ENCODE assay signal across 25 mouse cellular contexts in the genomic region with DNA sequence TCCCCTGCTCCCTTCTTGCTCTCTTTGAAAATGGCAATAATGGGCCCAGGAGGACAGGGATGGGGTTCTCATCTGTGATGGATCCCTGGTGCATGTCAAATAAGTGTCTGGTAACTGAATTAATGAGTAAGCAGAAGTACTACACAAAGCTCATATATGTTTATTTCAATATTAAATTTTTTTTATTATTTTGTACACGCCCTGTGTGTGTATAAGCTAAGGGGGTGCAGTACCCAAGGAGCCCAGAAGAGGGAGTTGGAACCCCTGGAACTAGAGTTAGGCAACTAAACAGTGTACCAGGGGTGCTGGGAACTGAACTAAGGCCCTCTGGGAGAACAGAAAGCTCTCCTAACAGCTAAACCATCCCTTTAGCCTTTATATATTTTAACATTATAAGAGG. TPM values are rescaled to one million over a fixed set of nuclear protein-coding genes. Genes with fewer than 3 reads are reported as not detected.
DNase-seq lines count a peak whose midpoint lies in the region; ATAC-seq and TF ChIP-seq lines count a peak whose summit lies in the region.
"Had no signal": no experiment of that assay in that cellular context is flagged by ENCODE, and none has a peak within 500 bp of the region (broad histone marks: within the 10 kb centered on the region; RNA-seq: fewer than 3 reads in every experiment).

No protein-coding gene starts in this region.

- H3K9ac ChIP-seq in heart, adult 2 months (ENCODE audit: low read depth, low read length): no peak overlapping the region
- no peak overlapping the region for H3K9ac ChIP-seq in lung, embryonic 14.5 days
- no peak overlapping the region for H3K9ac ChIP-seq in embryonic facial prominence, embryonic 12.5 days
- H3K9ac ChIP-seq in stomach, postnatal 0 days (ENCODE audit: low read length): no peak overlapping the region
- H3K9ac ChIP-seq: forebrain, postnatal 0 days; heart, embryonic 13.5 days; hindbrain, embryonic 15.5 days; intestine, embryonic 15.5 days; limb, embryonic 12.5 days had no signal

- no peaks in the 10 kb centered on the region for H3K9me3 ChIP-seq in lung, embryonic 14.5 days (ENCODE audit: low read depth, low read length)
- H3K9me3 ChIP-seq in embryonic facial prominence, embryonic 12.5 days: no peaks in the 10 kb centered on the region
- no peaks in the 10 kb centered on the region for H3K9me3 ChIP-seq in stomach, postnatal 0 days (ENCODE audit: control insufficient read depth, low read length)
- H3K9me3 ChIP-seq: hindbrain, embryonic 15.5 days; intestine, embryonic 15.5 days had no signal

- DNase-seq in heart, adult 2 months: no peak
- DNase-seq in heart, adult 9 months (ENCODE audit: low spot score in 2 of 2): no peak
- no peak for DNase-seq in lung, embryonic 14.5 days
- no peak for DNase-seq in lung, postnatal 25 days (ENCODE audit: low spot score)
- no peak for DNase-seq in stomach, postnatal 0 days (ENCODE audit: low spot score)
- DNase-seq in kidney, adult 9 months: no peak
- DNase-seq: adrenal gland, postnatal 36 days; cerebellum, adult 11-12 months; cerebellum, postnatal 25 days; forebrain, postnatal 0 days; heart, postnatal 4 days; kidney, postnatal 14 days; layer of hippocampus, adult 9-11 months; lung, adult 18-20 months; lung, postnatal 36 days; retina, postnatal 1 day; right cerebral cortex, postnatal 4 days; thymus, postnatal 14 days had no signal

- no peak overlapping the region for H3K27ac ChIP-seq in heart, adult 2 months
- no peak overlapping the region for H3K27ac ChIP-seq in lung, embryonic 14.5 days (ENCODE audit: low read depth)
- 0 out of 2 replicates have a peak overlapping the region, but pooled peaks have one; percentile 7 for H3K27ac ChIP-seq in embryonic facial prominence, embryonic 12.5 days
- no peak overlapping the region for H3K27ac ChIP-seq in stomach, postnatal 0 days (replicated peaks)
- H3K27ac ChIP-seq: heart, embryonic 13.5 days; hindbrain, embryonic 15.5 days; intestine, embryonic 15.5 days had no signal

- intact Hi-C loops in heart, adult 2 months (cut with DNase I): no loop called here

- TF ChIP-seq POLR2A in heart, adult 2 months (IDR thresholded peaks at IDR 0.05; ENCODE audit: insufficient read depth, low read depth, low read length): no peak

- ATAC-seq in lung, embryonic 14.5 days (ENCODE audit: insufficient read depth): no peak
- ATAC-seq in embryonic facial prominence, embryonic 12.5 days (ENCODE audit: insufficient number of reproducible peaks, insufficient read depth, low FRiP score, low TSS enrichment): no peak
- no peak for ATAC-seq in stomach, postnatal 0 days (ENCODE audit: low FRiP score, low TSS enrichment)
- ATAC-seq: CD4-positive, CD25-positive, alpha-beta regulatory T cell, adult 4 months; forebrain, postnatal 0 days; intestine, embryonic 15.5 days had no signal

- no peaks in the 10 kb centered on the region for H3K79me2 ChIP-seq in heart, adult 2 months (replicated peaks; ENCODE audit: control insufficient read depth, insufficient read depth, low read length)

- 100% methylated on average over 1 of the region's 1 CpGs for WGBS in heart, adult 2 months
- WGBS in lung, embryonic 14.5 days: 95% methylated on average over 1 of the region's 1 CpGs
- WGBS in embryonic facial prominence, embryonic 12.5 days: 94% methylated on average over 1 of the region's 1 CpGs
- WGBS in stomach, postnatal 0 days: 100% methylated on average over 1 of the region's 1 CpGs

- no peak overlapping the region for H3K4me2 ChIP-seq in lung, embryonic 14.5 days
- no peak overlapping the region for H3K4me2 ChIP-seq in embryonic facial prominence, embryonic 12.5 days (replicated peaks)
- H3K4me2 ChIP-seq in stomach, postnatal 0 days (replicated peaks; ENCODE audit: low read depth): no peak overlapping the region
- H3K4me2 ChIP-seq: heart, embryonic 13.5 days; hindbrain, embryonic 15.5 days; intestine, embryonic 15.5 days; limb, embryonic 12.5 days had no signal

- H3K4me3 ChIP-seq in heart, adult 2 months: no peak overlapping the region
- no peak overlapping the region for H3K4me3 ChIP-seq in lung, embryonic 14.5 days (ENCODE audit: low read depth, low read length)
- H3K4me3 ChIP-seq in embryonic facial prominence, embryonic 12.5 days: no peak overlapping the region
- H3K4me3 ChIP-seq in stomach, postnatal 0 days (ENCODE audit: low read depth, low read length): no peak overlapping the region
- H3K4me3 ChIP-seq: heart, embryonic 13.5 days; hindbrain, embryonic 15.5 days; intestine, embryonic 15.5 days; limb, embryonic 12.5 days had no signal

- H3K36me3 ChIP-seq in heart, adult 2 months (ENCODE audit: control insufficient read depth, insufficient read depth, low read length): no peaks in the 10 kb centered on the region
- no peaks in the 10 kb centered on the region for H3K36me3 ChIP-seq in lung, embryonic 14.5 days (ENCODE audit: insufficient read depth)
- H3K36me3 ChIP-seq in embryonic facial prominence, embryonic 12.5 days: no peaks in the 10 kb centered on the region
- H3K36me3 ChIP-seq in stomach, postnatal 0 days (ENCODE audit: control insufficient read depth, insufficient read depth, low read length): no peaks in the 10 kb centered on the region
- H3K36me3 ChIP-seq: heart, embryonic 13.5 days; hindbrain, embryonic 15.5 days; intestine, embryonic 15.5 days; limb, embryonic 12.5 days had no signal

- peaks cover 5% of the 10 kb centered on the region; the same call in 1 of the 2 replicates for H3K4me1 ChIP-seq in heart, adult 2 months (ENCODE audit: control insufficient read depth, insufficient read depth, low read length)
- H3K4me1 ChIP-seq in lung, embryonic 14.5 days (ENCODE audit: insufficient read depth): no peaks in the 10 kb centered on the region
- peaks cover 30% of the 10 kb centered on the region for H3K4me1 ChIP-seq in embryonic facial prominence, embryonic 12.5 days
- 0 out of 2 replicates have a peak, but pooled peaks cover 3% of the 10 kb centered on the region for H3K4me1 ChIP-seq in stomach, postnatal 0 days (replicated peaks; ENCODE audit: control insufficient read depth, insufficient read depth)

- TF ChIP-seq EP300 in heart, adult 2 months (IDR thresholded peaks at IDR 0.05; ENCODE audit: insufficient read depth, low read depth, low read length): no peak
- TF ChIP-seq EP300 in stomach, postnatal 0 days (optimal IDR thresholded peaks at IDR 0.05): no peak

- peak; percentile 39 for TF ChIP-seq CTCF in heart, adult 2 months (IDR thresholded peaks at IDR 0.05)
- peak; percentile 17; the same call in 1 of the 2 replicates for TF ChIP-seq CTCF in lung, embryonic 14.5 days (IDR thresholded peaks at IDR 0.05; ENCODE audit: low read depth)
- peak; percentile 29 for TF ChIP-seq CTCF in stomach, postnatal 0 days (IDR thresholded peaks at IDR 0.05; ENCODE audit: low read depth)

- no peaks in the 10 kb centered on the region for H3K27me3 ChIP-seq in heart, adult 2 months (ENCODE audit: control insufficient read depth, insufficient read depth, low read length)
- no peaks in the 10 kb centered on the region for H3K27me3 ChIP-seq in lung, embryonic 14.5 days (ENCODE audit: insufficient read depth, low read length)
- no peaks in the 10 kb centered on the region for H3K27me3 ChIP-seq in embryonic facial prominence, embryonic 12.5 days
- no peaks in the 10 kb centered on the region for H3K27me3 ChIP-seq in stomach, postnatal 0 days (ENCODE audit: control insufficient read depth, insufficient read depth, low read length)
- H3K27me3 ChIP-seq: heart, embryonic 13.5 days; hindbrain, embryonic 15.5 days; intestine, embryonic 15.5 days; limb, embryonic 12.5 days had no signal

RNA-seq across cellular contexts. Expression of gene Tns4, which starts 29.3 kb away (rescaled TPM):
- total RNA-seq in heart, adult 2 months (2021): under 1 TPM; 0.16 to 0.23 TPM
- polyA plus RNA-seq in heart, adult 2 months (2012; rRNA removed): 0.49 and 1.1 TPM in 2 replicates
- 0.39 and 0.47 TPM in 2 replicates for polyA plus RNA-seq in lung, embryonic 14.5 days (2014; fragmentation: Nextera tagmentation; extraction: Ambion mirVana)
- polyA plus RNA-seq in embryonic facial prominence, embryonic 12.5 days (2016; fragmentation: Nextera tagmentation; extraction: Ambion mirVana): 0.24 and 0.28 TPM in 2 replicates
- polyA plus RNA-seq in stomach, postnatal 0 days (2015; fragmentation: Nextera tagmentation; extraction: Ambion mirVana): 0.82 and 1.1 TPM in 2 replicates
- total RNA-seq: megakaryocyte-erythroid progenitor cell, adult 5-6 weeks had no signal
- polyA plus RNA-seq: forebrain, postnatal 0 days had no signal

RNA-seq across cellular contexts. Expression of gene Ccr7, which starts 36.5 kb away (rescaled TPM):
- under 1 TPM; 0.29 to 0.59 TPM for total RNA-seq in heart, adult 2 months (2021)
- 2.6 and 2.7 TPM in 2 replicates for polyA plus RNA-seq in heart, adult 2 months (2012; rRNA removed)
- polyA plus RNA-seq in lung, embryonic 14.5 days (2014; fragmentation: Nextera tagmentation; extraction: Ambion mirVana): 0.30 and 0.45 TPM in 2 replicates
- polyA plus RNA-seq in embryonic facial prominence, embryonic 12.5 days (2016; fragmentation: Nextera tagmentation; extraction: Ambion mirVana): 0.81 TPM in 2 replicates
- 0.05 and 0.07 TPM in 2 replicates for polyA plus RNA-seq in stomach, postnatal 0 days (2015; fragmentation: Nextera tagmentation; extraction: Ambion mirVana)
- total RNA-seq: megakaryocyte-erythroid progenitor cell, adult 5-6 weeks had no signal
